Mouse (Mus musculus) embryonic facial prominence, embryonic 12.5 days (tissue): ENCODE results near the gene Ttc41. TPM values are rescaled to one million over a fixed set of nuclear protein-coding genes. Genes with fewer than 3 reads are reported as not detected.

Experiments
- ATAC-seq: fragments of 200-750 bp; cut with Nextera tagmentation; 2 replicates; pipeline ENCODE4 v1.8.0; 2017; ENCODE audit not compliant: insufficient number of reproducible peaks, insufficient read depth, low FRiP score, low TSS enrichment
- H3K27ac ChIP-seq: fragments of 300-500 bp; sonication (generic); 2 replicates; pipeline ENCODE4 v1.5.1; 2016; ENCODE audit warnings: mild to moderate bottlenecking
- H3K27me3 ChIP-seq: fragments of 300-500 bp; sonication (generic); 2 replicates; pipeline ENCODE4 v1.6.1; 2016; ENCODE audit warnings: mild to moderate bottlenecking, moderate library complexity
- H3K36me3 ChIP-seq: fragments of 300-500 bp; sonication (generic); 2 replicates; pipeline ENCODE4 v1.6.1; 2016; ENCODE audit warnings: mild to moderate bottlenecking
- H3K4me1 ChIP-seq: fragments of 300-500 bp; sonication (generic); 2 replicates; pipeline ENCODE4 v1.6.1; 2016
- H3K4me2 ChIP-seq: fragments of 300-500 bp; sonication (generic); replicated peaks from 2 replicates; pipeline ENCODE4 v1.6.1; 2016; ENCODE audit warnings: mild to moderate bottlenecking, moderate library complexity
- H3K4me3 ChIP-seq: fragments of 300-500 bp; sonication (generic); 2 replicates; pipeline ENCODE4 v1.5.1; 2016; ENCODE audit warnings: mild to moderate bottlenecking
- H3K9ac ChIP-seq: fragments of 300-500 bp; sonication (generic); 2 replicates; pipeline ENCODE4 v1.6.1; 2016; ENCODE audit warnings: mild to moderate bottlenecking, moderate library complexity
- H3K9me3 ChIP-seq: fragments of 300-500 bp; sonication (generic); 2 replicates; pipeline ENCODE4 v1.6.1; 2016; ENCODE audit warnings: mild to moderate bottlenecking, moderate library complexity
- WGBS: fragments of 180-500 bp; shearing (Covaris S2); methylation state at CpG from one replicate; pipeline ENCODE4 v1.1.7; 2016; 5-methylcytosine and 5-hydroxymethylcytosine counted together
- polyA plus RNA-seq: library from polyadenylated mRNA; unstranded; fragments of >200 nt; fragmentation: Nextera tagmentation; extraction: Ambion mirVana; gene quantifications from 2 replicates; pipeline ENCODE4 v1.2.1, GENCODE M21; 2016

Ttc41 gene
- polyA plus RNA-seq, 1 experiment from 2014 or later: 2.3 TPM

- peak; percentile 88 for ATAC-seq
- peak overlapping the region; percentile 95 for H3K4me3 ChIP-seq
- peaks cover 19% of the 10 kb centered on the region for H3K36me3 ChIP-seq
- WGBS: 4% methylated on average over 33 of the region's 33 CpGs
- H3K27ac ChIP-seq: peak overlapping the region; percentile 94
- H3K4me1 ChIP-seq: peaks cover 28% of the 10 kb centered on the region
- H3K9me3 ChIP-seq: no peaks in the 10 kb centered on the region
- peak overlapping the region; percentile 61 for H3K4me2 ChIP-seq
- peak overlapping the region; percentile 68 for H3K9ac ChIP-seq
- no peaks in the 10 kb centered on the region for H3K27me3 ChIP-seq
Measured at GRCm38 (mm10) chr10:86705922-86706752, 526 bp downstream of the Ttc41 start.

DNA sequence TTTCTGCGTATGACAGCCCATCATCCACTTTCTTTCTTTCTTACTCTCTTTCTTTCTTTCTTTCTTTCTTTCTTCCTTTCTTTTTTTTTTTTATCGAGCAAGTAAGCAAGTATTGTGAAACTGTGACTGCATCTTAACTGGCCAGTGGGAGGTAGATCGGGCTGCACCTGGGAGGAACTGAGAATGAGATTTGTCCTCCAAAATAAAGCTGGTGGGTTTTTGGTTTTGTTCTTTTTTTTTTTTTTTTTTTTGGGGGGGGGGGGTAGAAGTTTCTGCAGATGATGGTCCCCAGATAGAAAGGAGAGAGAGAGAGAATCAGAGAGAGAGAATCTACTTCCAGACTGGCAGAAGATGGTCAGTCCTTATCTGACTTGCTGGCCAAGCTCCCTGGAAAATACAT is 1.5 kb downstream of the Ttc41 start:
- Histone ChIP-seq H3K4me2 (peak overlapping the region; percentile 61; the same call in 1 of the 2 replicates), H3K4me1 (peaks cover 20% of the 10 kb centered on the region), H3K36me3 (peaks cover 11% of the 10 kb centered on the region), H3K27ac (no peak overlapping the region), H3K9ac (no peak overlapping the region), H3K4me3 (no peak overlapping the region), H3K9me3 (no peaks in the 10 kb centered on the region), H3K27me3 (no peaks in the 10 kb centered on the region)
- no peak for ATAC-seq
- WGBS: 93% methylated on average over 3 of the region's 3 CpGs

DNA sequence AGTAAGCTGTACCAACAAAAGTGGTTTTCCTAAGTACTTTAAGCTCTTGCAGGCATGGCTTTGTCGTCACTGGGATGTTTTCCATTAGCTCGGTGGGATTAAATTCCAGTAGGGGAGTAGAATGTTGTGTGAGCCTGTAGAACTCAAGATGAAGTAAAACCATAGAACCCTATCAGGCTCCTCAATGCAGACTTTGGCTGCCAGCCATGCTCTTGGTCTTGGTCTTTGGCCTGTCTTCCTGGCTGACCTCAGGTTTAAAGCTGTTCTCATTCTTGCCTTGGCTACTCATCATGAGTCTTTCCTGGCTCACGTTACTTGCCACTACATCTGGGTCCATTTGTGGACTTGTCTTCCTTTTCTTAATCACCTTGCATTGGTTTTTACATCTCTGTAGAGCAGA is 6.5 kb downstream of the Ttc41 start:
- H3K27ac ChIP-seq: 0 out of 2 replicates have a peak overlapping the region, but pooled peaks have one; percentile 17
- no peaks in the 10 kb centered on the region for H3K9me3 ChIP-seq
- no peaks in the 10 kb centered on the region for H3K36me3 ChIP-seq
- no peak for ATAC-seq
- no peak overlapping the region for H3K4me3 ChIP-seq
- WGBS: 60% methylated on average over 3 of the region's 3 CpGs
- no peak overlapping the region for H3K9ac ChIP-seq
- no peaks in the 10 kb centered on the region; the same call in 1 of the 2 replicates for H3K4me1 ChIP-seq
- H3K27me3 ChIP-seq: no peaks in the 10 kb centered on the region
- no peak overlapping the region for H3K4me2 ChIP-seq

GRCm38 (mm10) chr10:86727548-86727980 is 22.0 kb downstream of the Ttc41 start:
- Histone ChIP-seq H3K9ac (peak overlapping the region; percentile 39; the same call in 1 of the 2 replicates), H3K4me2 (peak overlapping the region; percentile 63), H3K4me1 (peaks cover 13% of the 10 kb centered on the region; the same call in 1 of the 2 replicates), H3K36me3 (no peaks in the 10 kb centered on the region), H3K27ac (peak overlapping the region; percentile 67), H3K4me3 (peak overlapping the region; percentile 28), H3K27me3 (no peaks in the 10 kb centered on the region), H3K9me3 (no peaks in the 10 kb centered on the region)
- WGBS: 3% methylated on average over 12 of the region's 12 CpGs
- peak; percentile 73 for ATAC-seq

GRCm38 (mm10) chr10:86728176-86728575 is 22.6 kb downstream of the Ttc41 start:
- no peak for ATAC-seq
- peak overlapping the region; percentile 63 for H3K4me2 ChIP-seq
- no peak overlapping the region for H3K9ac ChIP-seq

GRCm38 (mm10) chr10:86730823-86731499 is 25.4 kb downstream of the Ttc41 start:
- peak overlapping the region; percentile 53 for H3K4me2 ChIP-seq
- peak overlapping the region; percentile 55 for H3K9ac ChIP-seq
- no peak overlapping the region for H3K27ac ChIP-seq
- no peaks in the 10 kb centered on the region for H3K27me3 ChIP-seq
- no peaks in the 10 kb centered on the region for H3K9me3 ChIP-seq
- peaks cover 16% of the 10 kb centered on the region; the same call in 1 of the 2 replicates for H3K4me1 ChIP-seq
- no peaks in the 10 kb centered on the region for H3K36me3 ChIP-seq
- 0 out of 2 replicates have a peak, but pooled peaks have one; percentile 32 for ATAC-seq
- WGBS: 6% methylated on average over 22 of the region's 22 CpGs
- H3K4me3 ChIP-seq: peak overlapping the region; percentile 37

More at GRCm38 (mm10) chr10:86728176-86728575, 22.6 kb downstream of the Ttc41 start:
- Histone ChIP-seq H3K27ac (peak overlapping the region; percentile 67; the same call in 1 of the 2 replicates), H3K4me1 (peaks cover 13% of the 10 kb centered on the region; the same call in 1 of the 2 replicates), H3K9me3 (no peaks in the 10 kb centered on the region), H3K36me3 (no peaks in the 10 kb centered on the region), H3K27me3 (no peaks in the 10 kb centered on the region), H3K4me3 (no peak overlapping the region)
- WGBS: 94% methylated on average over 3 of the region's 3 CpGs

DNA sequence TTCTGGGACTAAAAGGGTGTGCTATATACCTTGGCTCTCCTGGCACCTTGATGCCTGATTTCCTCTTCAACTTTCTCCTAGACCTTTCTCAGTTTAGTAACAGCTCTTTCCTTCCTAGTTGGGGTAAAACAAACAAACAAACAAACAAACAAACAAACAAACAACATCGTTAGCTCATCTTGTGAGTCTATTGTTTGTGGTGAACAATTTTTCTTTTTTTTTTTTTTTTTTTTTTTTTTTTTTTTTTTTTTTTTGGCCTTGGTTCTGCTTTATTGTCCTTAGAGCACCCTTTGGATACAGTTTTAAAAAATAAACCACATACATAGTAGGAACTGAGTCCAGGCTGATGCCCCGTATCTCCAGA is 25.9 kb downstream of the Ttc41 start:
- Histone ChIP-seq H3K27ac (no peak overlapping the region), H3K36me3 (no peaks in the 10 kb centered on the region), H3K4me3 (no peak overlapping the region), H3K9ac (no peak overlapping the region), H3K9me3 (no peaks in the 10 kb centered on the region), H3K4me2 (no peak overlapping the region), H3K4me1 (peaks cover 16% of the 10 kb centered on the region; the same call in 1 of the 2 replicates), H3K27me3 (no peaks in the 10 kb centered on the region)
- WGBS: 54% methylated on average over 2 of the region's 2 CpGs
- no peak for ATAC-seq

GRCm38 (mm10) chr10:86735036-86735435 is 29.4 kb downstream of the Ttc41 start:
- Histone ChIP-seq H3K27ac (no peak overlapping the region), H3K9ac (no peak overlapping the region), H3K36me3 (no peaks in the 10 kb centered on the region), H3K27me3 (no peaks in the 10 kb centered on the region), H3K4me2 (no peak overlapping the region), H3K4me1 (0 out of 2 replicates have a peak, but pooled peaks cover 4% of the 10 kb centered on the region), H3K9me3 (no peaks in the 10 kb centered on the region), H3K4me3 (no peak overlapping the region)
- WGBS: 41% methylated on average over 4 of the region's 4 CpGs
- ATAC-seq: no peak

GRCm38 (mm10) chr10:86742918-86743317 is 37.3 kb downstream of the Ttc41 start:
- Histone ChIP-seq H3K36me3 (no peaks in the 10 kb centered on the region), H3K4me3 (no peak overlapping the region), H3K27ac (no peak overlapping the region), H3K4me2 (no peak overlapping the region), H3K4me1 (no peaks in the 10 kb centered on the region), H3K27me3 (no peaks in the 10 kb centered on the region), H3K9me3 (no peaks in the 10 kb centered on the region), H3K9ac (no peak overlapping the region)
- ATAC-seq: no peak
- 76% methylated on average over 2 of the region's 2 CpGs for WGBS

GRCm38 (mm10) chr10:86744306-86744705 is 38.7 kb downstream of the Ttc41 start:
- no peaks in the 10 kb centered on the region for H3K4me1 ChIP-seq
- no peak overlapping the region for H3K4me2 ChIP-seq
- H3K36me3 ChIP-seq: no peaks in the 10 kb centered on the region
- ATAC-seq: no peak
- no peaks in the 10 kb centered on the region for H3K9me3 ChIP-seq
- no peak overlapping the region for H3K9ac ChIP-seq
- H3K27ac ChIP-seq: no peak overlapping the region
- H3K27me3 ChIP-seq: no peaks in the 10 kb centered on the region
- no peak overlapping the region for H3K4me3 ChIP-seq
- WGBS: 90% methylated on average over 7 of the region's 7 CpGs

DNA sequence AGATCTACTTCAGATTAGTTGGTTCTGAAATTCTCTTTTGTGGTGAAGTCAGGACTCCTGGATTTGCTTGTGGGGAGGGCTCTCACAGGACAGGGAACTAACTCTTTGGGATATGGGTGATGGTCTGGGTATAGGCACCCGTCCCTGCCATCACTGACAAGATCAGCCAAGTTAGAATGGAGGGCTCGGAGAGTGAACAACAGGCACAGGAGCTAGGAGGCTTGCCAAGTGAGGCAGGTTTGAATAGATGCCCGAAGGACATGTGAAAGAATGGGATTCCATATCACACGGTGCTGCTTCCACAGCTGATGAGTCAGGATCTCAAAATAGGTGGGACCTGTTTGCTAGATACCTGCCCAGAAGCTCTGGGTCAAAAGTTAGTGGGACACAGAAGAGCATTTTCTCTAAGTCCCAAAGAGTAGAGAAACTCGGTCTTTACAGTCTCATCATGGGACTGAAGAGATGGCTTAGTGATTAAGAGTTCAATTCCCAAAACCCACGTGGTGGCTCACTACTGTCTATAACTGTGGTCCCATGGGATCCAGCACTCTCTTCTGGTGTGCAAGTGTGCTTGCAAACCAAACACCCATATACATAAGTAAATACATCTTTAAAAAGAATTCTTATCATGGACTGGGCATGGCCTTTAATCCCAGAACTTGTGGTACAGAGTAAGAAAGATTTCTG is 50.3 kb downstream of the Ttc41 start:
- WGBS: 83% methylated on average over 6 of the region's 6 CpGs
- Histone ChIP-seq H3K4me1 (no peaks in the 10 kb centered on the region), H3K4me3 (no peak overlapping the region), H3K27ac (no peak overlapping the region), H3K36me3 (no peaks in the 10 kb centered on the region), H3K4me2 (no peak overlapping the region), H3K27me3 (no peaks in the 10 kb centered on the region), H3K9ac (no peak overlapping the region), H3K9me3 (no peaks in the 10 kb centered on the region)
- ATAC-seq: no peak
